Mouse (Mus musculus) hindbrain, embryonic 12.5 days (tissue): ENCODE results near the gene Kif1a. TPM values are rescaled to one million over a fixed set of nuclear protein-coding genes. Genes with fewer than 3 reads are reported as not detected.
A peak's percentile ranks its signal among the peaks of the same experiment; 100 is the strongest.

Experiments used
- ATAC-seq: fragments of 200-750 bp; cut with Nextera tagmentation; 2 replicates; pipeline ENCODE4 v1.8.0; 2017; ENCODE audit warnings: moderate TSS enrichment; ENCODE audit not compliant: low FRiP score
- H3K27ac ChIP-seq: fragments of 300-500 bp; sonication (generic); 2 replicates; pipeline ENCODE4 v1.5.1; 2016; ENCODE audit warnings: mild to moderate bottlenecking
- H3K27me3 ChIP-seq: fragments of 300-500 bp; sonication (generic); 2 replicates; pipeline ENCODE4 v1.6.1; 2016; ENCODE audit warnings: mild to moderate bottlenecking
- H3K36me3 ChIP-seq: fragments of 300-500 bp; sonication (generic); 2 replicates; pipeline ENCODE4 v1.6.1; 2016; ENCODE audit warnings: mild to moderate bottlenecking
- H3K4me1 ChIP-seq: fragments of 300-500 bp; sonication (generic); 2 replicates; pipeline ENCODE4 v1.6.1; 2016
- H3K4me2 ChIP-seq: fragments of 300-500 bp; sonication (generic); replicated peaks from 2 replicates; pipeline ENCODE4 v1.6.1; 2016; ENCODE audit warnings: mild to moderate bottlenecking
- H3K4me3 ChIP-seq: fragments of 300-500 bp; sonication (generic); 2 replicates; pipeline ENCODE4 v1.5.1; 2016; ENCODE audit warnings: mild to moderate bottlenecking
- H3K9ac ChIP-seq: fragments of 300-500 bp; sonication (generic); 2 replicates; pipeline ENCODE4 v1.6.1; 2016; ENCODE audit warnings: mild to moderate bottlenecking, moderate library complexity
- H3K9me3 ChIP-seq: fragments of 300-500 bp; sonication (generic); replicated peaks from 2 replicates; pipeline ENCODE4 v1.6.1; 2016; ENCODE audit warnings: mild to moderate bottlenecking
- WGBS: fragments of 180-500 bp; shearing (Covaris S2); methylation state at CpG from one replicate; pipeline ENCODE4 v1.1.7; 2016; 5-methylcytosine and 5-hydroxymethylcytosine counted together
- polyA plus RNA-seq: library from polyadenylated mRNA; unstranded; fragments of >200 nt; fragmentation: Nextera tagmentation; extraction: Ambion mirVana; gene quantifications from 2 replicates; pipeline ENCODE4 v1.2.1, GENCODE M21; 2016

Gene Kif1a
- polyA plus RNA-seq, 1 experiment from 2014 or later, result 145 TPM

DNA sequence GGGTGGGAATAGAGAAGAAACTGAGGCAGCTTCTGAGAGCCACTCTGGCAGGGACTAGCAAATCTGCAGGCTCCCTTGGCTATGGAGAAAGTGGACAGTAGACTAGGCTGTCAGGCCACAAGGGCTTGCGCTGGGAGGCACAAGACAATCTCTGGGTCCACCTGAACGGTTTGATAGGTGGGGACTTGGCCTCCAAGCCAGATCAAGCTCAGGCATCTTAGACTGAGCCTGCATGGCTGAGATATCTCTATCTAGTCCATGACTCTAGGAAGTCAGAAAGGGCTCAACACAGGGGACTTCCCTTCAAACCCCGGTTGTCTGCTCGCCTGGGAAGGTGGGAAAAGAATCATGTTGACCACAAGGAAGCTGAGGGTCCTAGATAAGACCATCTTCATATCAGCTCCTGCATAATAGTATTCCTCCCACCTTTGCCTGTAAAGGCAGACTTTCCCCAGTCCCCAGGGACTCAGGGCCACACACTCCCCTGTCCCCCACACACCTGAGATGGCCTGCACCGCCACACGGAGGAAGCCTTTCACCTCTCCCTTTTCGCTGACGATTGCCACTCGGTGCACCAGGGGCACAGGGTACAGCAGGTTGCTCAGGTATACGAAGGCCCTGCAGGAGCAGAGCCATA is 55.5 kb downstream of the Kif1a start:
- WGBS, result 89% methylated on average over 10 of the region's 10 CpGs
- Histone ChIP-seq H3K9ac (no peak overlapping the region), H3K4me3 (no peak overlapping the region), H3K4me2 (no peak overlapping the region), H3K36me3 (peaks cover 82% of the 10 kb centered on the region), H3K9me3 (no peaks in the 10 kb centered on the region), H3K4me1 (no peaks in the 10 kb centered on the region), H3K27ac (no peak overlapping the region), H3K27me3 (no peaks in the 10 kb centered on the region)
- no peak for ATAC-seq

DNA sequence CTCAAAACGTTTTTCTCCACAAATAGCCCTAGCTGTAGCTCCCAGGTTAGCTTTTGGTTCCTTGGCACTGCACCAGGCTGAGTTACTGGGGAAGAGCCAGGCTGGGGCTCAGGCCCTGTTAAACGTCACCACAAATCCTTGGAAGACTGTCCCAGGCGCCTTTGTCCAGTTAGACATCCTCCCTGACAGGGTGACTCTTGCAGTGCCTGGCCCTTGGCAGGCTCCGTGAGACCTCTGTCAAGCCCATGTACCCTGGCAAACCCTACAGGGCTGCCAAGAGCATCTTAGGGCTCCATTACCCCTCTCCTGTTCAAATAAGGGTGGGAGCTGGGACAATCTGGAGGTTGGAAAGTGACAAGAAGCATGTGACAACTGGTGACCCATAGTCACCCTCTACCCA is 65.8 kb downstream of the Kif1a start:
- no peak overlapping the region for H3K9ac ChIP-seq
- H3K4me2 ChIP-seq, result no peak overlapping the region
- H3K4me3 ChIP-seq, result no peak overlapping the region
- H3K36me3 ChIP-seq, result peaks cover 92% of the 10 kb centered on the region
- H3K27me3 ChIP-seq, result no peaks in the 10 kb centered on the region
- no peak overlapping the region for H3K27ac ChIP-seq
- no peak for ATAC-seq
- 81% methylated on average over 4 of the region's 4 CpGs for WGBS
- 0 out of 2 replicates have a peak, but pooled peaks cover 4% of the 10 kb centered on the region for H3K9me3 ChIP-seq
- H3K4me1 ChIP-seq, result no peaks in the 10 kb centered on the region

DNA sequence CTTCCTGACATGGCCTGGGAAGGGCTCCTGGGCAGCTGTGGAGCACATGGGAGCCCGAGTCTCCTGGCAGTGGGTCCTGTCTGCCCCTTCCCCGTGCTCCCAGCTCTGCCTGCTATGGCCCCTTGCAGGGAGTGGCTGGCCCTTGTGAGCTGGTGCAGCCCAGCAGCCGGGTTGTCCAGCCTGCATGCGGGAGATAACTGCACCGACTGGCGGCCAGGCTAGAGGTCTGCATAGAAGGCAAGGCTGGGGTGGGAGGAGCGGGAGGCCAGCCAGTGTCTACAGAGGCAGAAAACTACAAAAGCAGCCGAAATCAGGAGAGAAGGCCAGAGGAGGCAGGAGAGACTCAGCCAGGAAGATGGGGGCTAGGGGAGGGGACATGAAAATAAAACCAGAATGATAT is 67.8 kb downstream of the Kif1a start:
- Histone ChIP-seq H3K27ac (no peak overlapping the region), H3K36me3 (peaks cover 87% of the 10 kb centered on the region)

DNA sequence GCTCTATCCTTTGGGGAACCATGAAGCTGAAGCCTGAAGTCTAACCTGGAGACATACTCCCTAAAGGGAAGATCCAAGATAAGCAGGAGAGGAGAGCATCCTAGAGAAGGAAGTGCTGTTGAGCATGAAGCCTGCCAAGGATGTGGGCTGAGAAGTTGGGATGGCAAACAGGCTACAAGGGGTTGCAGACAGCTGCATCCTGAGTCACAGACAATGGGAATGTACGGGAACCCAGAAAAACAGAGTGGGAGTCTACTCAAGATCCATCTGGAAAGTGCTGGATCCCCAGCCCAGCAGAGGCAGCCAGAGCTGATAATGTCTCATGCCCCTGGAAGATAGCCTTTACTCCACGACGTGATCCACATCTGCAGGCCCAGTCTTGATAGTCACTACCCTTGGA is 70.6 kb downstream of the Kif1a start:
- H3K4me1 ChIP-seq, result no peaks in the 10 kb centered on the region

More for the DNA sequence above, 67.8 kb downstream of the Kif1a start:
- no peak overlapping the region for H3K4me3 ChIP-seq
- 0 out of 2 replicates have a peak, but pooled peaks cover 4% of the 10 kb centered on the region for H3K9me3 ChIP-seq
- H3K9ac ChIP-seq, result no peak overlapping the region
- H3K27me3 ChIP-seq, result no peaks in the 10 kb centered on the region
- ATAC-seq, result no peak
- H3K4me2 ChIP-seq, result no peak overlapping the region
- 54% methylated on average over 8 of the region's 8 CpGs for WGBS
- no peaks in the 10 kb centered on the region for H3K4me1 ChIP-seq

DNA sequence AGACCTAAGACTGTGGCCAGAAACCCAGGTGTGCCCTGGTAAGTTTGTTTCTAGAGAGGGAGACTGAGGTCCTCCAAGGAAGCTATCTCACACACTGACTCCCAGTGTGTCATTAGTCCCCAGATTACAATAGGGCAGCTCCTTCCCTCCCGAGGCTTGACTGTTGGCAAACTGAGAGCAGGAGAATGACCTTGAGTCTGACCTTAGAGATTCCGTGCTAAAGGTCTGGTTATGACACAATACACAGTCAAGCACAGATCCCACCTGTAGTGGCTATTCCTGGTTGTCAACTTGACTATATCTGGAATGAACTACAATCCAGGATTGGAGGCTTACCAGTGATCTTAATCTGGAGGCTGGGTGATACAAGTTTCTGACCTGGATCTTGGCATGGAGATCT is 71.7 kb downstream of the Kif1a start:
- no peaks in the 10 kb centered on the region for H3K9me3 ChIP-seq
- no peak for ATAC-seq
- H3K27me3 ChIP-seq, result no peaks in the 10 kb centered on the region
- H3K4me3 ChIP-seq, result no peak overlapping the region
- H3K36me3 ChIP-seq, result peaks cover 87% of the 10 kb centered on the region
- H3K27ac ChIP-seq, result no peak overlapping the region
- H3K4me2 ChIP-seq, result no peak overlapping the region
- 73% methylated on average over 2 of the region's 2 CpGs for WGBS
- H3K9ac ChIP-seq, result no peak overlapping the region
- H3K4me1 ChIP-seq, result no peaks in the 10 kb centered on the region

More for the DNA sequence above, 70.6 kb downstream of the Kif1a start:
- Histone ChIP-seq H3K4me3 (no peak overlapping the region), H3K9ac (no peak overlapping the region), H3K27ac (no peak overlapping the region), H3K4me2 (no peak overlapping the region), H3K36me3 (peaks cover 86% of the 10 kb centered on the region), H3K9me3 (no peaks in the 10 kb centered on the region), H3K27me3 (no peaks in the 10 kb centered on the region)
- no peak for ATAC-seq
- 83% methylated on average over 3 of the region's 3 CpGs for WGBS

DNA sequence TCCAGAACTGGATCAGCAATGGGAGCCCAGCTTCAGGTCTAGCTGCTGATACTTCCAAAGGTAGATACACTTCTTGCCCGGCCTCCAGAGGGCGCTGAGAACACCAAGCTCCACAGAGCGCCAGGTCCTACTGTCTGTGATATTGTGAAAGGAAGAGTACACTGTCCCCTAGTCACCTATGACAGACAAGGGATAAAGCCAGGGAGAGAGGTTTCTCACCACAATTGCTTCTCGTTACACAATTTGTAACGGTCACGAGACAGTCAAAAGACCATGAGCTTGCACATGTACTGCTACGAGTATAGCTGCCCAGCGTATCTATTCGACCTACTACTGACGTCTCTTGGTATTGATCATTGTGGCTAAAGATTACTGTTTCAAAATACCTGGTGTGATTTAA is 72.4 kb downstream of the Kif1a start:
- WGBS, result 95% methylated on average over 10 of the region's 10 CpGs
- no peaks in the 10 kb centered on the region for H3K27me3 ChIP-seq
- no peaks in the 10 kb centered on the region for H3K9me3 ChIP-seq
- no peak overlapping the region for H3K9ac ChIP-seq
- no peak overlapping the region for H3K4me3 ChIP-seq
- peaks cover 87% of the 10 kb centered on the region for H3K36me3 ChIP-seq
- no peak for ATAC-seq
- no peaks in the 10 kb centered on the region for H3K4me1 ChIP-seq
- no peak overlapping the region for H3K27ac ChIP-seq
- no peak overlapping the region for H3K4me2 ChIP-seq

DNA sequence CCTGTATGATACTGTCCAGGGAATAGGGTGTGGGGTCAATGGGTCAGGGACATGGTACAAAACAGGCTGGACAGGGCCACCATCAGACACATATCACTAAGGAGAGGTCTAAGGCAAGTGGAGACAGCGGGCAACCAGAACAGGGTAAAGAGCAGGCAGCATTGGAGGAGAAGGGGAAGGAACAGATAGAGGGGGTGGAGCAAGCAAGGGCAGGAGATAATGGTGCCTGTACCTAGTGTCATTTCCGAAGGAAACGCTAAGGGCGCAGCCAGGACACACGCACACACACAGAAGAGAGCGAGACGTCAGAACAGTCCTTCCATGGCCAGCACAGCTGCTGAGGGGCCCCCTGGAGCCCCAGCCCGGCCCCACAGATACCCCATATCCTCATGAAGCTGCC is 75.2 kb downstream of the Kif1a start:
- 87% methylated on average over 8 of the region's 8 CpGs for WGBS

DNA sequence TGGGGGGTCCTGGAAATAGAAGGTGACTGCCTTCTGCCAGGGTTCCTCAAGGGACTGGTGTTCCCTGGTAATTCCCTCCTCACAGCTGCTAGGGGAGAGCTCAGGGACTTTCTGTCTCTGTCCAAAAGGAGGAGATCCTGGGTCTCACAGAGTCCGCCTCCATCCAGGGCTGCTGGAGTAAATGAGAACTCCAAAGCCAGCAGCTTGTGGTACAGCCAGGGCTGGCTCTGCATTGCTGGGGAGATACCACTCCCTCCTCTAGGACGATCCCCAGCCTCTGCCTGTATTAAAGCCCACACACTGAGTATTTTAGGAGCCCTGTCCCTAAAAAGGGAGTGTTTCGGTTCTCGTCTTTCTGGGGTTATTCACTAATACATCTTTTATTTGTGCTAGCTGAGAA is 81.1 kb downstream of the Kif1a start:
- no peak for ATAC-seq
- peaks cover 93% of the 10 kb centered on the region for H3K36me3 ChIP-seq
- no peaks in the 10 kb centered on the region for H3K4me1 ChIP-seq
- H3K9me3 ChIP-seq, result no peaks in the 10 kb centered on the region
- no peaks in the 10 kb centered on the region for H3K27me3 ChIP-seq
- no peak overlapping the region for H3K9ac ChIP-seq
- WGBS, result 88% methylated on average over 4 of the region's 4 CpGs
- H3K4me2 ChIP-seq, result no peak overlapping the region
- H3K27ac ChIP-seq, result no peak overlapping the region
- no peak overlapping the region for H3K4me3 ChIP-seq

More for the DNA sequence above, 75.2 kb downstream of the Kif1a start:
- Histone ChIP-seq H3K9ac (no peak overlapping the region), H3K27ac (no peak overlapping the region), H3K4me1 (no peaks in the 10 kb centered on the region), H3K4me3 (no peak overlapping the region), H3K27me3 (no peaks in the 10 kb centered on the region), H3K9me3 (no peaks in the 10 kb centered on the region), H3K36me3 (peaks cover 94% of the 10 kb centered on the region), H3K4me2 (no peak overlapping the region)
- ATAC-seq, result no peak

DNA sequence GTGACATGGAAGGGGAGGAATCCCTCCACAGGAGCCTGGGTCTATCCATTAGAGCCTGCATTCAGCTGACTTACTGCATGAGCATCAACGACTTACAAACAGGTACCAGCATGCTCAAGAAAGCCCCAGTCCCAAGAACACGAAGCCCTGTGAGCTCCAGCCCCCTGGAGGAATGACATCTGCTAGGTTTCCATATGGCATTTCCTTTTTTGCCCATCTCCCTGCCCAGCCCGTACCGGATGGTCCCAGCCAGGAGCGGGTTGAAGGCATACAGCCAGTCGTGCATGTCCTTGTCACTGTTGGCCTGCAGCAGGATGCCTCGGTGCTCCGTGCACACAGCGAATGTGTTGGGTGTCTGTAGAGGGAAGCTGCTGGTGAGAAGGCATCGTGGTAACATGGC is 83.0 kb downstream of the Kif1a start:
- Histone ChIP-seq H3K27ac (no peak overlapping the region), H3K4me2 (no peak overlapping the region), H3K4me1 (no peaks in the 10 kb centered on the region), H3K9ac (no peak overlapping the region), H3K36me3 (peaks cover 79% of the 10 kb centered on the region), H3K4me3 (no peak overlapping the region), H3K9me3 (no peaks in the 10 kb centered on the region), H3K27me3 (no peaks in the 10 kb centered on the region)
- ATAC-seq, result no peak
- 88% methylated on average over 10 of the region's 10 CpGs for WGBS

DNA sequence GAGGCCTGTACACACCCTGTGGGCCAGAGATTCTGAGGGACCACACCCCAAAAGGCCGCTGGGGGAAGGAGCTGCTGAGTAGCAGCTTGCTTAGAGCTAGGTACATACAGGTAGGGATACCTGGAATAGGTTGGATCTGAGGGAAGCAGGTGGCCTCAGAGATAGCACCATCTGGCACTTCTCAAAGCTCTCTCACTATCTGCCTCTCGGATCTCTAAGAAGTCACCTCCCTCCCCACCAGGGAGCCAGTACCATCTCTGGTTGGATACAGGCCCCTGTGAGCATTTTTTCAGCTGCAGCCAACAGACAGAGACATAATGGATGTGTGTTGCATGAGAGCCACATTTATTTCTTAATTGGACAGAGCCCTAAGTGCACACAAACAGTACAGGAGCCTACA is 86.6 kb downstream of the Kif1a start:
- ATAC-seq, result 0 out of 2 replicates have a peak, but pooled peaks have one; percentile 20
- peaks cover 43% of the 10 kb centered on the region for H3K36me3 ChIP-seq
- 64% methylated on average over 2 of the region's 2 CpGs for WGBS

DNA sequence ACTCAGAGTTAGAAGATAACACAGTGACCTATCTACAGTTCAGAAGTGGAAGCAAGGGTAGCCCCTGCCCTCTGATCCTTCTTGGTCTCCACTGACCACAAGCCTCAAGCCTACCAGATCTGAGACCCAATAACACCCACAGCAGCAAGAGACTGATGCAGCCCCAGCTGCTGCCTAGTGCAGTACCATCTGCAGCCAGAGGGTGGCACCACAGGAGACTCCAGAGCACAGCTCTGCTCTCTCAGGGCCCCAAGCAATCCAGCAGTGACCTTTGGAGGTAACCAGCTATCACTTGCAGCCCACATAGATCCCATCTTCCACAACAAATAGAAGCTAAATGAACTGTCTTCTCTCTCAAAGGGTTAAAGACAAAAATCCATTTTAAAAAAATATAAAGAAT is 87.3 kb downstream of the Kif1a start:
- Histone ChIP-seq H3K4me3 (no peak overlapping the region), H3K27ac (no peak overlapping the region), H3K4me1 (no peaks in the 10 kb centered on the region), H3K9ac (no peak overlapping the region), H3K36me3 (peaks cover 36% of the 10 kb centered on the region), H3K9me3 (no peaks in the 10 kb centered on the region), H3K4me2 (no peak overlapping the region), H3K27me3 (no peaks in the 10 kb centered on the region)
- no peak; the same call in 1 of the 2 replicates for ATAC-seq

More for the DNA sequence above, 86.6 kb downstream of the Kif1a start:
- Histone ChIP-seq H3K4me2 (no peak overlapping the region), H3K9ac (no peak overlapping the region), H3K4me1 (no peaks in the 10 kb centered on the region), H3K9me3 (no peaks in the 10 kb centered on the region), H3K27me3 (no peaks in the 10 kb centered on the region), H3K4me3 (no peak overlapping the region), H3K27ac (no peak overlapping the region)

DNA sequence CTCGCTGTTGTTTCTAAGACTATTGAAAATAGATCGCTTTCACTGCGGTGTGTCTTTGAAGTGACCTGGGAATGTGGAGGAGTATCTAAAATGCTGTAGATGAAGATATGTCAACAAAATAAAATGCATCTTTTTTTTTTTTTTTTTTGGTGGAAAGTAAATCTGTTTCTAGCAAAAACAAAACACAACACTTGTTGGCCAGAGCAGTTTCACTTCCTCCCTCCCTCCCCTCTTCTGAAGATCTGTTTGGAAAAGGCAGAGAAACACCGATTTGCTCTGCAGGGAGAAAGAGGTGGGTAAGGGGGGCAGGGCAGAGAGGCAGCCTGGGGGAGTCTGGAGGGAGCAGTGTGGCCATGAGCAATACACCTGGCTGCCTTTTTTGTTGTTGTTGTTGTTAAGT is 88.4 kb downstream of the Kif1a start:
- Histone ChIP-seq H3K4me3 (no peak overlapping the region), H3K27me3 (no peaks in the 10 kb centered on the region), H3K9me3 (no peaks in the 10 kb centered on the region), H3K9ac (no peak overlapping the region), H3K4me2 (no peak overlapping the region), H3K36me3 (peaks cover 27% of the 10 kb centered on the region), H3K4me1 (no peaks in the 10 kb centered on the region), H3K27ac (no peak overlapping the region)
- no peak for ATAC-seq
- 86% methylated on average over 4 of the region's 4 CpGs for WGBS

DNA sequence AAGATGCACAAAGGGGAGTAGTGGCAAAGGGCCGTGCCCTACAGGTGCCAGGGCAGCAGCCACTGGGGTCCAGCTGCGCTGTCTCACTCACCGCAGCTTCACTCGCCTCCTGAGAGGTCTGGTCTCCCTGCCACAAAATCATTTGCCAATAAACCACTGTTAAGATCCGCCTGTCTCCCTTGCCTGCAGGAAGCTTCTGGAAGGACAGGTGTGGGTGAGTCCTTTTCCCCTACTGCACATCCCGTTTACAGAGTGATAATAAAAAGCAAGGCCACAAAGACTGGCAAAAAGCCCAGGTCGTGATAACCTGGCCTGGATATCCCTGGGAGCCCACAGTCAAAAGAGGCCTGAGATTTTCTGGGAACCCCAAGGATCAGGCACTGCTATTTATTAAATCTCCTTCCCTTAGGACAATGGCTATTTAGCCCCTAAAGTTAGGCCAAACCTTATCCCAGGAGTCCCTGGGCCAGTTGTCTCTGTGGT is 89.6 kb downstream of the Kif1a start:
- no peak overlapping the region for H3K4me3 ChIP-seq
- no peaks in the 10 kb centered on the region for H3K27me3 ChIP-seq
- no peak for ATAC-seq
- no peak overlapping the region for H3K27ac ChIP-seq
- H3K4me1 ChIP-seq, result no peaks in the 10 kb centered on the region
- no peak overlapping the region for H3K4me2 ChIP-seq
- no peaks in the 10 kb centered on the region for H3K9me3 ChIP-seq
- H3K36me3 ChIP-seq, result peaks cover 16% of the 10 kb centered on the region
- no peak overlapping the region for H3K9ac ChIP-seq
- WGBS, result 70% methylated on average over 7 of the region's 7 CpGs
